Mouse (Mus musculus): ENCODE data around the gene Otop2. TPM values are rescaled to one million over a fixed set of nuclear protein-coding genes. Genes with fewer than 3 reads are reported as not detected.
A peak's percentile ranks its signal among the peaks of the same experiment; 100 is the strongest.

The Otop2 gene
- total and polyA plus RNA-seq, 3 experiments, result not detected

DNA sequence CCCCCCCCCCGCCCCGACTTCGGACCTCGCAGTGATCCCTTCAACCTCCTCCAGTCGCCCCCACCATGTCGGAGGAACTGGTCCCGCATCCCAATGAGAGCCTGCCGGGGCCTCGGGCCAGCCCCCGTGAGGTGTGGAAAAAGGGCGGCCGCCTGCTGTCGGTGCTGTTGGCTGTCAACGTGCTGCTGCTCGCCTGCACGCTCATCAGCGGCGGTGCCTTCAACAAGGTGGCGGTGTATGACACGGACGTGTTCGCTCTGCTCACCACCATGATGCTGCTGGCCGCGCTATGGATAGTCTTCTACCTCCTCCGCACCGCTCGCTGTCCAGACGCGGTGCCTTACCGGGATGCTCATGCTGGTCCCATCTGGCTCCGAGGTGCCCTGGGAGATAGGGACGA lies 16.4 kb downstream of the Otop2 start:
- in situ Hi-C loops (cut with MboI; ENCODE audit: low pct_ligation_motif_present, low pct_unique_long_range_greater_than_20kb, low sequenced_read_pairs) (loop anchor here (5.0 kb wide), 1 partner anchor 34 kb away; no protein-coding TSS in a partner anchor), dilution Hi-C loops (cut with MboI; ENCODE audit: extremely low pct_ligation_motif_present, extremely low pct_unique_long_range_greater_than_20kb, low sequenced_read_pairs) (no loop called here)
- H3K36me3 ChIP-seq (replicated peaks in 1 of 2; ENCODE audit: control insufficient read depth in 1 of 2, insufficient read depth in 1 of 2, low read length in 1 of 2), result no peaks in the 10 kb centered on the region
- peaks cover 5% of the 10 kb centered on the region for H3K9me3 ChIP-seq (replicated peaks; ENCODE audit: low read length)
- DNase-seq (ENCODE audit: extremely low read depth), result no peak
- H3K4me1 ChIP-seq (ENCODE audit: control insufficient read depth in 1 of 2, insufficient read depth in 2 of 2), result peaks cover 8 to 11% of the 10 kb centered on the region in 2 experiments; a peak in 3 of 4 replicates
- no peak overlapping the region for H3K27ac ChIP-seq (ENCODE audit: insufficient read depth, low read depth)
- TF ChIP-seq ETS1 (conservative IDR thresholded peaks at IDR 0.05; ENCODE audit: low read depth, low read length) (no peak), RCOR1 (conservative IDR thresholded peaks at IDR 0.05; ENCODE audit: low read depth, low read length) (no peak), ELF1 (IDR thresholded peaks at IDR 0.05; ENCODE audit: low read depth, low read length) (no peak), MYC (IDR thresholded peaks at IDR 0.05; ENCODE audit: low read depth, low read length) (no peak), POLR2A (IDR thresholded peaks at IDR 0.05; ENCODE audit: low read depth, low read length) (no peak)
- H3K4me3 ChIP-seq (replicated peaks in 1 of 3; ENCODE audit: low read depth in 2 of 3, low read length in 2 of 3, poor library complexity in 1 of 3), result no peak overlapping the region
- no peak overlapping the region for H3K9ac ChIP-seq (ENCODE audit: insufficient read depth, low read depth)
- H3K79me2 ChIP-seq (replicated peaks; ENCODE audit: control insufficient read depth, extremely low read depth, insufficient read depth, poor library complexity, severe bottlenecking), result no peaks in the 10 kb centered on the region
- peaks cover 90% of the 10 kb centered on the region for H3K27me3 ChIP-seq (replicated peaks)
- H3K4me2 ChIP-seq (ENCODE audit: insufficient read depth, low read depth, poor library complexity, severe bottlenecking), result no peak overlapping the region

DNA sequence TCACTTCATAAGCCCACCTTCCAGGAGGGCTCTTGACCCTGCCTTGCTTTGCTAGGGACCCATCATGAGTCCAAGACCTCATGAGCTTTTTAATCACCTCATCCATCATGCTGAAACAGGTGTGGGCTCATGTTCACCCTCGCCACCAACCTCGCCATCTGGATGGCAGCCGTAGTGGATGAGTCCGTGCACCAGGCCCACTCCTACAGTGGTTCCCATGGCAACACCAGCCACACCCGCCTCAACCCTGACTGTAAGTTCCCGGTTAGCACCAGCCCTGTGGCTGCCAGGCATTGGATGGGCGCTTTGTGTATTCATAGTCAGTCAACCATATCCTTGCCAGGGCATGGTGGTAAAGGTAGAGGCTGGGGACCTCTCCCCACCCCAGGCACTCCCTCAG lies 19.8 kb downstream of the Otop2 start:
- Histone ChIP-seq H3K4me2 (ENCODE audit: insufficient read depth, low read depth, poor library complexity, severe bottlenecking) (no peak overlapping the region), H3K36me3 (replicated peaks in 1 of 2; ENCODE audit: control insufficient read depth in 1 of 2, insufficient read depth in 1 of 2, low read length in 1 of 2) (no peaks in the 10 kb centered on the region), H3K4me1 (ENCODE audit: control insufficient read depth in 1 of 2, insufficient read depth in 2 of 2) (peaks cover 1 to 5% of the 10 kb centered on the region in 2 experiments; a peak in 3 of 4 replicates), H3K27ac (ENCODE audit: insufficient read depth, low read depth) (no peak overlapping the region), H3K4me3 (replicated peaks in 1 of 3; ENCODE audit: low read depth in 2 of 3, low read length in 2 of 3, poor library complexity in 1 of 3) (no peak overlapping the region), H3K79me2 (replicated peaks; ENCODE audit: control insufficient read depth, extremely low read depth, insufficient read depth, poor library complexity, severe bottlenecking) (no peaks in the 10 kb centered on the region), H3K9ac (ENCODE audit: insufficient read depth, low read depth) (no peak overlapping the region), H3K9me3 (replicated peaks; ENCODE audit: low read length) (no peaks in the 10 kb centered on the region), H3K27me3 (replicated peaks) (peaks cover 96% of the 10 kb centered on the region)
- DNase-seq (ENCODE audit: extremely low read depth), result no peak
- no peak for TF ChIP-seq KAT2A (IDR thresholded peaks at IDR 0.05; ENCODE audit: insufficient replicate concordance, low read length)
- TF ChIP-seq ZMIZ1 (IDR thresholded peaks at IDR 0.05; ENCODE audit: low read depth, low read length), result no peak
- no peak for TF ChIP-seq POLR2A (IDR thresholded peaks at IDR 0.05; ENCODE audit: low read depth, low read length)
- TF ChIP-seq CHD2 (IDR thresholded peaks at IDR 0.05; ENCODE audit: low read length), result no peak
- no peak for TF ChIP-seq E2F4 (IDR thresholded peaks at IDR 0.05; ENCODE audit: insufficient replicate concordance, low read depth, low read length)
- no peak for TF ChIP-seq POLR2AphosphoS2 (IDR thresholded peaks at IDR 0.05; ENCODE audit: low read depth, low read length)
- TF ChIP-seq EP300 (IDR thresholded peaks at IDR 0.05; ENCODE audit: low read length), result no peak
- TF ChIP-seq ZKSCAN1 (IDR thresholded peaks at IDR 0.05; ENCODE audit: borderline replicate concordance, low read depth, low read length), result no peak
- no peak for TF ChIP-seq USF2 (conservative IDR thresholded peaks at IDR 0.05; ENCODE audit: low read depth, low read length)
- TF ChIP-seq ELF1 (IDR thresholded peaks at IDR 0.05; ENCODE audit: low read depth, low read length), result no peak
- in situ Hi-C loops (cut with MboI; ENCODE audit: low pct_ligation_motif_present, low pct_unique_long_range_greater_than_20kb, low sequenced_read_pairs), result no loop called here
- dilution Hi-C loops (cut with MboI; ENCODE audit: extremely low pct_ligation_motif_present, extremely low pct_unique_long_range_greater_than_20kb, low sequenced_read_pairs), result no loop called here

DNA sequence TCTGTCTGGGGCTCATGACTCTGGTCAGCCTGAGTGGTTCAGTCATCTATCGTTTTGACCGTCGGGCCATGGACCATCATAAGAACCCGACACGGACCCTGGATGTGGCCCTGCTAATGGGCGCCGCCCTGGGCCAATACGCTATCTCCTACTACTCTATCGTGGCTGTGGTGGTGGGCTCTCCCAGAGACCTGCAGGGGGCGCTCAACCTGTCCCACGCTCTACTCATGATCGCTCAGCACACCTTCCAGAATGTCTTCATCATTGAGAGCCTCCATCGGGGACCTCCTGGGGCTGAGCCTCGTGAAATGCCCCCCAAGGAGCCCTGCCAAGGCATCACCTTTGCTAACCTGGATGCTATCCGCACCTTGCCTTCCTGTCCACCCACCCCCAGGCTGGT lies 22.4 kb downstream of the Otop2 start:
- H3K4me3 ChIP-seq (replicated peaks in 1 of 3; ENCODE audit: low read depth in 2 of 3, low read length in 2 of 3, poor library complexity in 1 of 3), result no peak overlapping the region
- TF ChIP-seq BHLHE40 (IDR thresholded peaks at IDR 0.05; ENCODE audit: low read depth, low read length) (no peak), CTCF (conservative IDR thresholded peaks at IDR 0.05 in 1 of 2, IDR thresholded peaks at IDR 0.05 in 1 of 2; ENCODE audit: low read depth in 2 of 2, low read length in 2 of 2) (peak; percentile 21 to 65; a peak in 3 of 4 replicates), SMC3 (IDR thresholded peaks at IDR 0.05; ENCODE audit: low read depth, low read length) (peak; percentile 21; the same call in 1 of the 2 replicates), MAX (IDR thresholded peaks at IDR 0.05; ENCODE audit: low read length) (no peak)

More for the DNA sequence above, 22.4 kb downstream of the Otop2 start:
- no peak overlapping the region for H3K4me2 ChIP-seq (ENCODE audit: insufficient read depth, low read depth, poor library complexity, severe bottlenecking)
- in situ Hi-C loops (cut with MboI; ENCODE audit: low pct_ligation_motif_present, low pct_unique_long_range_greater_than_20kb, low sequenced_read_pairs) (no loop called here), dilution Hi-C loops (cut with MboI; ENCODE audit: extremely low pct_ligation_motif_present, extremely low pct_unique_long_range_greater_than_20kb, low sequenced_read_pairs) (no loop called here)
- H3K27ac ChIP-seq (ENCODE audit: insufficient read depth, low read depth), result no peak overlapping the region
- H3K9ac ChIP-seq (ENCODE audit: insufficient read depth, low read depth), result no peak overlapping the region
- DNase-seq (ENCODE audit: extremely low read depth), result peak; percentile 41
- H3K9me3 ChIP-seq (replicated peaks; ENCODE audit: low read length), result no peaks in the 10 kb centered on the region
- H3K27me3 ChIP-seq (replicated peaks), result peaks cover 96% of the 10 kb centered on the region
- H3K36me3 ChIP-seq (replicated peaks in 1 of 2; ENCODE audit: control insufficient read depth in 1 of 2, insufficient read depth in 1 of 2, low read length in 1 of 2), result no peaks in the 10 kb centered on the region
- H3K4me1 ChIP-seq (ENCODE audit: control insufficient read depth in 1 of 2, insufficient read depth in 2 of 2), result no peaks in the 10 kb centered on the region
- no peaks in the 10 kb centered on the region for H3K79me2 ChIP-seq (replicated peaks; ENCODE audit: control insufficient read depth, extremely low read depth, insufficient read depth, poor library complexity, severe bottlenecking)

Measured in CH12.LX (cell line).